Mouse (Mus musculus) embryonic facial prominence, embryonic 13.5 days (tissue): ENCODE data around the gene Edar. TPM values are rescaled to one million over a fixed set of nuclear protein-coding genes. Genes with fewer than 3 reads are reported as not detected.

Experiments used
- ATAC-seq: fragments of 200-750 bp; cut with Nextera tagmentation; 2 replicates; pipeline ENCODE4 v1.8.0; 2017; ENCODE audit warnings: low read depth; ENCODE audit not compliant: insufficient number of reproducible peaks, insufficient read depth, low FRiP score, low TSS enrichment
- H3K27ac ChIP-seq: fragments of 300-500 bp; sonication (generic); 2 replicates; pipeline ENCODE4 v1.5.1; 2015; ENCODE audit warnings: moderate library complexity, mild to moderate bottlenecking, inconsistent platforms
- H3K27me3 ChIP-seq: fragments of 300-500 bp; sonication (generic); 2 replicates; pipeline ENCODE4 v1.6.1; 2015; ENCODE audit warnings: mild to moderate bottlenecking, inconsistent platforms
- H3K36me3 ChIP-seq: fragments of 300-500 bp; sonication (generic); 2 replicates; pipeline ENCODE4 v1.6.1; 2015; ENCODE audit warnings: mild to moderate bottlenecking, inconsistent platforms
- H3K4me1 ChIP-seq: fragments of 300-500 bp; sonication (generic); 2 replicates; pipeline ENCODE4 v1.6.1; 2015; ENCODE audit warnings: inconsistent platforms
- H3K4me2 ChIP-seq: fragments of 300-500 bp; sonication (generic); 2 replicates; pipeline ENCODE4 v1.6.1; 2015; ENCODE audit warnings: moderate library complexity, mild to moderate bottlenecking, inconsistent platforms
- H3K4me3 ChIP-seq: fragments of 300-500 bp; sonication (generic); 2 replicates; pipeline ENCODE4 v1.5.1; 2015; ENCODE audit warnings: mild to moderate bottlenecking, inconsistent platforms
- H3K9ac ChIP-seq: fragments of 300-500 bp; sonication (generic); 2 replicates; pipeline ENCODE4 v1.6.1; 2015; ENCODE audit warnings: mild to moderate bottlenecking, inconsistent platforms
- H3K9me3 ChIP-seq: fragments of 300-500 bp; sonication (generic); 2 replicates; pipeline ENCODE4 v1.6.1; 2016; ENCODE audit warnings: inconsistent platforms
- WGBS: fragments of 180-500 bp; shearing (Covaris S2); methylation state at CpG from one replicate; pipeline ENCODE4 v1.1.7; 2015; ENCODE audit warnings: mixed read lengths; 5-methylcytosine and 5-hydroxymethylcytosine counted together
- polyA plus RNA-seq: library from polyadenylated mRNA; unstranded; fragments of >200 nt; fragmentation: Nextera tagmentation; extraction: Ambion mirVana; gene quantifications from 2 replicates; pipeline ENCODE4 v1.2.1, GENCODE M21; 2015

Edar gene
- polyA plus RNA-seq, 1 experiment from 2014 or later = 3.3 TPM

DNA sequence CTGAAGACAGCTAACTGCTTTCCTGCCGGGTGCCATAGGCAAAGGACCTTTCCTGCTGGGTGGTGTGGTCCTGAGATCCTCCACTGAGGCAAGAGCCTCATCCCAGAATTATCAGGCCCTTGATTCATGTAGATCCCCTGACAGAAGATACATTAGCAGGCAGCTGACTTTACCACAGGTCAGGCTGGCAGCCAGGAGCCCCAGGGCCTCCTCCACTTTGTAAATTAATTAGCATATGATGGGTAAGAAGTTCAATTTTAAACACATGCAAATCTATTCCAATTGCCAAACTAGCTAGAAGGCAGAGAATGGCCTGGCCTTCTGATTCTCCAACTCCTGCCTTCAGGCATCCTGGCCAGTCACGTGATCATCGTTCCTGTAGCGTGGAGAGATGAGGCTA lies 56.2 kb downstream of the Edar start:
- H3K27ac ChIP-seq = no peak overlapping the region
- H3K9me3 ChIP-seq = no peaks in the 10 kb centered on the region
- ATAC-seq = no peak
- no peaks in the 10 kb centered on the region for H3K4me1 ChIP-seq
- WGBS = 85% methylated on average over 4 of the region's 4 CpGs
- no peaks in the 10 kb centered on the region for H3K27me3 ChIP-seq
- no peaks in the 10 kb centered on the region for H3K36me3 ChIP-seq
- no peak overlapping the region for H3K9ac ChIP-seq
- H3K4me2 ChIP-seq = no peak overlapping the region
- no peak overlapping the region for H3K4me3 ChIP-seq

DNA sequence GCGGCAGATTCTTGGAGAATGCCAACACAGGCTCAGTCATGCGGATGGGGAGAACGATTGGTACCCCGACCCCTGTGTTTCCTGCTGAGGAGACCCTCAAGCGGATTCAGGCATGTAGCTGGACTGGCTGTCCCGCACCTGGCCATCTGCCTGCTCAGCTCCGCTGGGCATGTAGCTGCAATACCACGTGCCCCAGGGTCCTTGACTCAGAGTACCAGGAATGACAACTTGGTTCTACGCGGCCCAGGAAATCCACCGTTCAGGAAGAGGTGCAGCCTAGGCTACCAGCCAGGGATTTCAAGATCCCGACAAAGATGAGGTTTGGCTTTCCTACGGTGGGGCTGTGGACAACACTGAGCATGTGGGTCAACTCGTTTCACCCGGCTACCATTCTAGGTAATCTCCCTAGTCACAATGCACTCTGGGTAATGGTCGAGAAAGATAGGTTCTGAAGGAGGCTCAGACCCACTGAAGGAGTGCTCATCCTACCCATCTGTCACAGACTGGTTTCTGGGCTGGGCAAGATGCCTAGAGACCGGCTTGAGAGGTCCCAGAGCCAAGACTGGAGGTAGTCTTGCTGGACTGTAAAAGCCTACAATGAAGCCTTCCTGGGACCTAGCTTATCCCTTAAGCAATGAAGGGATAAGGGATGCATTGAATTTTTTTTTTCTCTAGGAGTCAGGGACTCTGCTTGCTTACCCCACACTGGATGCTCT lies 56.8 kb downstream of the Edar start:
- Histone ChIP-seq H3K4me2 (no peak overlapping the region), H3K27ac (no peak overlapping the region), H3K9ac (no peak overlapping the region), H3K4me1 (no peaks in the 10 kb centered on the region), H3K4me3 (no peak overlapping the region), H3K36me3 (no peaks in the 10 kb centered on the region), H3K9me3 (no peaks in the 10 kb centered on the region), H3K27me3 (no peaks in the 10 kb centered on the region)
- no peak for ATAC-seq
- 80% methylated on average over 17 of the region's 17 CpGs for WGBS

DNA sequence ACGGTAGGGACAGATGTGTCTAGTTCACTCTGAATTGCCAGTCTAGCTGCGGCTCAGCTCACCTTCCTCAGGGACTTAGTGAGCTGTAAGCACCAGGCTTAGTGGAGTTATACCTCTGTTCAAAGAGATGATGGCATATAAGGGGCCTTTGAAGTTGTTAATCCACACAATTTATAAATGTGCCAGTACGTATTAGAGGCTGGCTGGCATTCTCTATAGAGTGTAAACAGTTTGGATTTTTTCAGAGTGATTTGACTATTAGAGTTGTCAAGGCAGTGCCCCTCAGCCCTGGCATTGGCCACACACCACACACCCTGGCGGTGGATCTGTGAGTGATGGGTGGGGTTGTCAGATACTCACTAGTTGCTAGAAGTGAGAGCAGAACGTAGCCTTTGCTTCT lies 58.9 kb downstream of the Edar start:
- 79% methylated on average over 5 of the region's 5 CpGs for WGBS
- Histone ChIP-seq H3K27ac (no peak overlapping the region), H3K27me3 (no peaks in the 10 kb centered on the region), H3K36me3 (no peaks in the 10 kb centered on the region), H3K9me3 (no peaks in the 10 kb centered on the region), H3K9ac (no peak overlapping the region), H3K4me3 (no peak overlapping the region), H3K4me1 (no peaks in the 10 kb centered on the region), H3K4me2 (no peak overlapping the region)
- no peak for ATAC-seq

DNA sequence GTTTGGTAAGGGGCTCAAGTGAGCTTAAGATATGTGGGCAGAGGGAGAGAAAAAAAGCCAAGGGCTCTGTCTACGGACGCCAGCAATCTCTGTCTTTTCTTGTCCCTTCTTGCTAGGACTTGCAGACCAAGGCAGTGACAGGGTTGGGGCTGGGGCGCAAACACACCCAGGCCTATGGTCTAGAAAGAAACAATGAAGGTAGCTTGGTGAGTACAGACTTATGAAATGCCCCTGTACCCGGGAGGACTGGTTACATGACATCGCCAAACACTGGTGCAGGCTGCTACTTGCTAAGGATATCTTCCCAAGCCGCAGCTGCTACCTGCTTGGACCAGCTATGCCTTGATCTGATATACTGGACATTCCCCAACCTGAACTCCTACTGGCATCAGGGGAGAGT lies 60.9 kb downstream of the Edar start:
- H3K27me3 ChIP-seq = no peaks in the 10 kb centered on the region
- no peaks in the 10 kb centered on the region for H3K9me3 ChIP-seq
- H3K9ac ChIP-seq = no peak overlapping the region
- H3K4me2 ChIP-seq = no peak overlapping the region
- no peaks in the 10 kb centered on the region for H3K36me3 ChIP-seq
- H3K4me1 ChIP-seq = no peaks in the 10 kb centered on the region
- H3K4me3 ChIP-seq = no peak overlapping the region
- H3K27ac ChIP-seq = no peak overlapping the region
- ATAC-seq = no peak
- WGBS = 83% methylated on average over 6 of the region's 6 CpGs

DNA sequence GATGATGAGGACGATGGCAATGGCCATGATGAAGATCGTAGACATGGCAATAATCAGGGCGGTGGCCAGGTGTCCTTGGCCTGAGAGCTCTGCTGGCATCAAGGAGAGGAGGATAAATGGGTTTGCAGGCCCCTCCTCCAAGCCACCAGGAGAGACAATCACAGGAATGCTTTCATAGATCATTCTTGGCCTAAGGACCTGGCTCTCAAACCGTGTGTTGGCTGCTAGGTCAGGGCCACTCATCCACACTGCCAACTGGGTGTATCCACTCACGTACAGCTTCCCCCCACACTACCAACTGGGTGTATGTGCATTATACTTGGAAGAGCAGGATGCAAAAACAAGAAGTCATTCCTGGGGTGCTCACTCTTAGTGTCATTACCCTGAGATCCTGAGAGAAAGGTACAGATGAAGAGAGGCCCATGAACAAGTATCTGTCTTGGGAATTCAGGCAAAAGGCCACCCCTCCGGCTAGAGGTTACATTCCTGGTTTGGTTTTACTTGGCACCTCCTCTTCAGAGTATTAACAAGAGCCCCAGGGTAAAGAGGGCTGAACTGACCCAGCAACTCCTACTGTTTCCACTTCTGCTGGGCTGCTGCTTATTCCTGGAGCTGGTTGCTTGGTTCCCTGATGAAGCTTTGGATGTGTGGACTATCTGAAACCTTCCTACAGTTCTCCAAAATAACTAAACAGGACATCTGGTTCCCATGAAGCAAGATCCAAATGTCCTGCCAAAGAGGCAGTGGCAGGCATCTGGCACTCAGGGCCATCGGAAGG lies 64.8 kb downstream of the Edar start:
- no peak for ATAC-seq
- Histone ChIP-seq H3K4me2 (no peak overlapping the region), H3K4me1 (no peaks in the 10 kb centered on the region), H3K9ac (no peak overlapping the region), H3K4me3 (no peak overlapping the region), H3K9me3 (no peaks in the 10 kb centered on the region), H3K27me3 (no peaks in the 10 kb centered on the region), H3K27ac (no peak overlapping the region), H3K36me3 (no peaks in the 10 kb centered on the region)
- whole genome bisulfite sequencing = 77% methylated on average over 7 of the region's 7 CpGs

DNA sequence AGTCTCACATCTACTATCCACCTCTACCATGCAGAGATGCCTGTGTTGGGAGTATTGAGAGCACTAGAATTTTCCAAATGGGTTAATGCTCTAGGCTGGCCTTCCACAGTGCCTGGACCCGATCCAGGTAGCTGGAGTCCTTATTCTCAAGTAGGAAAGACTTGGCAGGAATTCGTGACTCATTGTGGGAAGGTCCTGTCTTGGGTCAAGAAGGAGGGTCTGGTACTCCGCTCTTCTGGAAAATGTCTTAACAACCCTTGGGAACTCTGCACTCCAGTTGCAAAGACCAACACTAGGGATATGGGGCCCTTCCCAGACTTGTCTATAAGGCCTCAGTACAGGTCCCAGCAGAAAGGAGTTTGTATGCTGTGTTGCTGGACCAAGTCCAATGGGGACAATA lies 66.6 kb downstream of the Edar start:
- Histone ChIP-seq H3K4me3 (no peak overlapping the region), H3K36me3 (no peaks in the 10 kb centered on the region), H3K4me2 (no peak overlapping the region), H3K27ac (no peak overlapping the region), H3K9ac (no peak overlapping the region), H3K9me3 (no peaks in the 10 kb centered on the region), H3K27me3 (no peaks in the 10 kb centered on the region), H3K4me1 (no peaks in the 10 kb centered on the region)
- 80% methylated on average over 3 of the region's 3 CpGs for WGBS
- no peak for ATAC-seq

DNA sequence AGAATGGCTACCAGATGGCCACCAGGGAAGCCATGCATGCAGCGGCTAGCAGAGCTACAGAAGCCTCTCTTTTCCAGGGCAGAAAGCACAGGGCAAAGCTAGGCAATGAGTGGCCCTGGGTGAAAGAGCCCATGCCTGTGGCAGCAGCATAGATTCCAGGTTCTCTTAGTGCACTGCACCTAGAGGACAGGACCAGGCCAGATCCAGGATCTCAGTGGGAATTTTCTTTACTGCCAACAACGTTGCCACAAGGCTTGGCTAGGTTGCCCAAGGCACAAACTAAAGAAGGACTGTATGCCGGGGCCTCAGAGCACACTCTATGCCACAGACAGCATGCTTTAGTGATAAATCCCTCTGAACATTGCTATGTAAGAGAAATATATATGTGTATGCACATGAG lies 69.1 kb downstream of the Edar start:
- no peak overlapping the region for H3K4me2 ChIP-seq
- no peak overlapping the region for H3K4me3 ChIP-seq
- no peak overlapping the region for H3K9ac ChIP-seq
- H3K36me3 ChIP-seq = no peaks in the 10 kb centered on the region
- H3K27me3 ChIP-seq = no peaks in the 10 kb centered on the region
- H3K27ac ChIP-seq = no peak overlapping the region
- H3K4me1 ChIP-seq = no peaks in the 10 kb centered on the region
- ATAC-seq = no peak
- WGBS = 77% methylated on average over 3 of the region's 3 CpGs
- H3K9me3 ChIP-seq = no peaks in the 10 kb centered on the region

DNA sequence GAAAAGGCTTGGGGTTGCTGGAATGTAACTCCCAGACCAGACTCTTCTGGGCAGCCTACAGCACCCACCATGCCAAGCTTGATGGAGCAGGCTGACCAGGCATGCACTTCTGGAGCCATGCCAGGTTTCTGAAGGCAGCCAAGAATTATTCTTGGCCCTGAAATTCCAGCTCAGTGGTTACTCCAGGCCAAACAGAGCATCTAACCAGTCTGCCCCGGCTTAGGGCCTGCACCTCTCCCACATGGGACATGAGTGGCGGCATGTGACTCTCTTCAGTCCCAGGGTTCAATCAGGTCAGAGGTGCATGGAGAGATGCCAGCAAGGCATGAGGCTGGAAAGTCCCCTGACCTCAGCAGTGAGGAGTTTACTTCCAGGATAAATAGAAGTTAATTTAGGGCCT lies 70.7 kb downstream of the Edar start:
- Histone ChIP-seq H3K4me1 (no peaks in the 10 kb centered on the region), H3K36me3 (no peaks in the 10 kb centered on the region), H3K27ac (no peak overlapping the region), H3K9ac (no peak overlapping the region), H3K27me3 (no peaks in the 10 kb centered on the region), H3K9me3 (no peaks in the 10 kb centered on the region), H3K4me3 (no peak overlapping the region), H3K4me2 (no peak overlapping the region)
- no peak for ATAC-seq
- WGBS = 70% methylated on average over 2 of the region's 2 CpGs

DNA sequence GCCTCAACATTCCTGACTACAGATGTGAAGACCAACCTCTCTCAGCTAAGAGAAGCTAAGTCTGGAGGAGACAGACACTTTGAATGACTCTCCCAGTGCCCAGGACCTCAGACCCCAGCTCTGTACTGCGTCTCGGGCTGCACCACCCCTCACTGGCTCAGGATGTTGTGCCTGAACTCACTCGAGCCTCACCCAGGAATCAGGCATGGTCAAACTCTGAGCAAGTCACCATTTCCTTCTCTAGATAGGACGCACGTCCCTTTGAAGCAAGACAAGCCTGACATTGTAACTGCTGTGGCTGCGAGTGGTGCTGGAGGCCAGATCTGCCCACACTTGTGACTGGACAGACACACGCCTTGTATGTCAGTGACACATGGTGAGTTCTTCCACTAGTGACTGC lies 73.5 kb downstream of the Edar start:
- WGBS = 70% methylated on average over 7 of the region's 7 CpGs
- ATAC-seq = no peak
- no peak overlapping the region for H3K9ac ChIP-seq
- no peak overlapping the region for H3K27ac ChIP-seq
- H3K36me3 ChIP-seq = no peaks in the 10 kb centered on the region
- no peak overlapping the region for H3K4me2 ChIP-seq
- H3K9me3 ChIP-seq = no peaks in the 10 kb centered on the region
- no peaks in the 10 kb centered on the region for H3K4me1 ChIP-seq
- H3K27me3 ChIP-seq = no peaks in the 10 kb centered on the region
- H3K4me3 ChIP-seq = no peak overlapping the region

DNA sequence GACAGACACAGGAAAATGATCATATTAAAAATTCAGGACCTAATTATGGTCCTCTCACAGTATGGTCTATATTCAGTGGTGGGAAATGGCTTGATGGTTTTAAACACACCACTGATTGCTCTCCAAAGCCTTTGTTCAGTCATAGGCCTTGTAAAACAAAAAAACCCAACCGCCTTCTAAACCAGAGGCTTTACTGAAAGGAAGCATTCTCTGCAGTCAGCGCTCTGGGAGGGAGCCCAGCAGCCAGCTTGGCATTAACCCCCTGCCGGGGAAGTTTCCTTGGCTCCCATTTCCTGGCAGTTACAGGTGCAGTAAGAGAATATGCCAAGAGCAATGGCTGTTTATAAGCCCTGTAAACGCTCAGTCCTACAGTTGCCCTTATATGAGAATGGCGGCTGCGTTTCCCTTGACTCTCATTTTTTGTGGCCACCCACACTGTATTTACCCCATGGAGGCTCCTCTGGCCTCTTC lies 74.0 kb downstream of the Edar start:
- Histone ChIP-seq H3K27ac (no peak overlapping the region), H3K27me3 (no peaks in the 10 kb centered on the region), H3K9ac (no peak overlapping the region), H3K9me3 (no peaks in the 10 kb centered on the region), H3K4me1 (no peaks in the 10 kb centered on the region), H3K4me3 (no peak overlapping the region), H3K4me2 (no peak overlapping the region), H3K36me3 (no peaks in the 10 kb centered on the region)
- 31% methylated on average over 6 of the region's 6 CpGs for WGBS
- ATAC-seq = no peak

DNA sequence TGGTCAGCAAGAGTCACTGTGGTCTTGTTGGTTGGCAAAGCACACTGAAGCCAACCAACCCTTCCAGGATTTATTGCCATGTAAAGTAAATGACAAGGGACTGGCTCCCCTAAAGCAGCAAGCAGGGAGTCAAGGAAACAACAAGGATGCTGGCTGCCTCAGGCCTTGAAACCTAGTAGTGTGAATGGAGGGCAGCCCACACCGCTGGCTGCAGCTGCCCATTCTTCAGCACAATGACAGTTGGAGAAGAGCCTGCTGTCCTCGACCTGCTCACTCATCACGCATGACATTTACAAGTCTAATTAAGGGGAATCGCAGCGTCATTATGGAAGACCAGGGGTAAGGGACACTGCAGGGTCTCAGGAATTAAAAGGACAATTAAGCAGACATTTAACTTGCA lies 74.5 kb downstream of the Edar start:
- H3K9me3 ChIP-seq = no peaks in the 10 kb centered on the region
- no peak overlapping the region for H3K27ac ChIP-seq
- 16% methylated on average over 5 of the region's 5 CpGs for WGBS
- no peak for ATAC-seq
- no peak overlapping the region for H3K4me3 ChIP-seq
- no peaks in the 10 kb centered on the region for H3K36me3 ChIP-seq
- no peaks in the 10 kb centered on the region for H3K27me3 ChIP-seq
- no peak overlapping the region for H3K9ac ChIP-seq
- H3K4me1 ChIP-seq = no peaks in the 10 kb centered on the region
- no peak overlapping the region for H3K4me2 ChIP-seq

DNA sequence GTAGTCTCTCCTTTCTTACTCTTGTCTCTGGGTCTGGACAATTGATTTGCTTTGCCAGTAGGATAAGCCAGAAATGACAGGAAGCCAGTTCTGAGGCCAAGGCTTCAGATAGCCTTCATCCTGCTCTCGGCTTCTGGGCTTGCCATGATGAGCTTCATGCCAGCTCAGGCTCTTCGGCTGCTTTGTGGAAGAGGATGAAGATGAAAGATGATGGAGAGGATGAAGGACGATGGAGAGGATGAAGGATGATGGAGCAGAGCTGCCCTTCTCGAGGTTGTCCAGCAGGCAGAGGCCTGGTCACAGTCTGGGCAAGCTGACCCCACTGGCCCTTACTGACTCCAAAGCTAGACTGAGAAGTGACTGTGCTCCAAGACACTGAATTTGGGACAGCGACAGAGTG lies 75.3 kb downstream of the Edar start:
- 86% methylated on average over 5 of the region's 5 CpGs for WGBS
- H3K27ac ChIP-seq = no peak overlapping the region
- H3K9ac ChIP-seq = no peak overlapping the region
- no peaks in the 10 kb centered on the region for H3K4me1 ChIP-seq
- no peak for ATAC-seq
- no peaks in the 10 kb centered on the region for H3K27me3 ChIP-seq
- H3K4me2 ChIP-seq = no peak overlapping the region
- no peaks in the 10 kb centered on the region for H3K9me3 ChIP-seq
- H3K4me3 ChIP-seq = no peak overlapping the region
- H3K36me3 ChIP-seq = no peaks in the 10 kb centered on the region
